Mouse (Mus musculus): ENCODE measurements around the gene Snrpb2. TPM values are rescaled to one million over a fixed set of nuclear protein-coding genes. Genes with fewer than 3 reads are reported as not detected.

The Snrpb2 gene
- polyA plus RNA-seq, 1 experiment from 2014 or later, result 154 TPM

DNA sequence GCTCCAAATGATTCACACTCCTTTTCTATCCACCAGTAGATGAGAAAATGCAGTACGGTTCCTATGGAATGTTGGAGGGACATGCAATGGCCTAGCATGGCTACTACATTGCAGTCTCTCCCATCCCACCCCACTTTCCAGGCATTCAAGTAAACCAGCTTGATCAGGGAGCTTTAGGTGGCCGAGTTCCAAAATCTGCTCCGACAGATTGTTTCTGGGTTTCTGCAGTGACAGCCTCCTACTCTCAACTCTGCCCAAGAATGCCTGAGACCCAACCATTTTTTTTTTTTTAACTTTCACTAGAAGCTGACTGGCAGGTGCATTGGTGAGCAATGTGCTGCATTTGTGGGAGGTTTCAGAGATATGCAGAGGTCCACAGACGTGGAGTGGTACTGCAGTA is 51.9 kb downstream of the Snrpb2 start:
- Histone ChIP-seq H3K27me3 (ENCODE audit: control insufficient read depth, insufficient read depth, low read length) (no peaks in the 10 kb centered on the region), H3K4me2 (ENCODE audit: low read depth, severe bottlenecking) (no peak overlapping the region), H3K4me1 (ENCODE audit: control insufficient read depth, insufficient read depth, low read length) (no peaks in the 10 kb centered on the region), H3K9ac (ENCODE audit: low read length) (no peak overlapping the region), H3K4me3 (ENCODE audit: low read depth, low read length) (no peak overlapping the region), H3K9me3 (ENCODE audit: control insufficient read depth, low read length) (no peaks in the 10 kb centered on the region), H3K36me3 (ENCODE audit: control insufficient read depth, insufficient read depth, low read length) (no peaks in the 10 kb centered on the region), H3K27ac (replicated peaks; ENCODE audit: low read depth, low read length) (no peak overlapping the region)
- no peak for ATAC-seq (ENCODE audit: insufficient number of reproducible peaks, low FRiP score, low TSS enrichment, low read depth)
- DNase-seq (ENCODE audit: low spot score), result no peak
- WGBS, result 76% methylated on average over 4 of the region's 4 CpGs

DNA sequence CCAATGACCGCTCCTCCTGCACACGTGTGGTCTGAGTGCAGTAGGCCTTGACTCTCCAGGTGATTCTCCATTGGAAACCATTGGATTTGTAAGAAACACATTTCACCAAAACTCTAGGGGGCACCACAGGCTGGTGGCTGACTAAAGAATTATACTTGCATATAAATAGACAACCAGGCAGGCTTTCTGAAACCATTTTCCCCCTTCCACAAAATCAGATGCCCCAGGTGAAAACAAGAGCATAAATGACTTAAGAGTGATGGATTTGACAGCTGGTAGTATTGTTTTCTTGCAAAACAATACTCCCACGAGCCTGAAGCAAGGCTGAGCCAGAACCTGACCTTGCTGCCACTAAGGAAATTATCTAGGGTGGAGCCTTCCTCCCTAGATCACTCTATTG is 54.6 kb downstream of the Snrpb2 start:
- Histone ChIP-seq H3K36me3 (ENCODE audit: control insufficient read depth, insufficient read depth, low read length) (no peaks in the 10 kb centered on the region), H3K4me2 (ENCODE audit: low read depth, severe bottlenecking) (no peak overlapping the region), H3K27me3 (ENCODE audit: control insufficient read depth, insufficient read depth, low read length) (no peaks in the 10 kb centered on the region), H3K9ac (ENCODE audit: low read length) (no peak overlapping the region), H3K27ac (replicated peaks; ENCODE audit: low read depth, low read length) (no peak overlapping the region), H3K4me1 (ENCODE audit: control insufficient read depth, insufficient read depth, low read length) (no peaks in the 10 kb centered on the region), H3K4me3 (ENCODE audit: low read depth, low read length) (no peak overlapping the region), H3K9me3 (ENCODE audit: control insufficient read depth, low read length) (no peaks in the 10 kb centered on the region)
- no peak for ATAC-seq (ENCODE audit: insufficient number of reproducible peaks, low FRiP score, low TSS enrichment, low read depth)
- WGBS, result 73% methylated on average over 3 of the region's 3 CpGs
- DNase-seq (ENCODE audit: low spot score), result no peak

DNA sequence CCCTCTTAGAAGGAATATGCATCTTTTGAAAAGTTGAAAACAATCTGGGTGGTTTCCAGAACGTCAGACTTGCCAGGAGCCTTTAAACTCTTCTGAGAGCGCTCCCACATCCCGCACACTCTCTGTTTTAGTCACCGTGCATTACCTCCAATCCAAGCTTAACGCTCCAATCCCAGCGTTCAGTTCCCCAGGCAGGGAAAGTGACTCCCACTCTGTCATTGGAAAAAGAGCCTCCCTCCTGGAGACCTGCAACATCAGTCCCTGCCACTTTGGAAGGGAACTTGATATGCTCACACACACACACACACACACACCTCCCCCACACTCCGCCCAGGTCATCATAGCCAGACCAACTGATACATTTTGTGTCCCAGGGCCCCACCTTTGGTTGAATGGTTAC is 55.4 kb downstream of the Snrpb2 start:
- DNase-seq (ENCODE audit: low spot score) (no peak), ATAC-seq (ENCODE audit: insufficient number of reproducible peaks, low FRiP score, low TSS enrichment, low read depth) (no peak)
- H3K4me2 ChIP-seq (ENCODE audit: low read depth, severe bottlenecking), result no peak overlapping the region
- H3K9ac ChIP-seq (ENCODE audit: low read length), result no peak overlapping the region
- H3K27me3 ChIP-seq (ENCODE audit: control insufficient read depth, insufficient read depth, low read length), result no peaks in the 10 kb centered on the region
- WGBS, result 88% methylated on average over 7 of the region's 7 CpGs
- no peaks in the 10 kb centered on the region for H3K9me3 ChIP-seq (ENCODE audit: control insufficient read depth, low read length)
- no peak overlapping the region for H3K27ac ChIP-seq (replicated peaks; ENCODE audit: low read depth, low read length)
- no peaks in the 10 kb centered on the region for H3K36me3 ChIP-seq (ENCODE audit: control insufficient read depth, insufficient read depth, low read length)
- no peak overlapping the region for H3K4me3 ChIP-seq (ENCODE audit: low read depth, low read length)
- H3K4me1 ChIP-seq (ENCODE audit: control insufficient read depth, insufficient read depth, low read length), result no peaks in the 10 kb centered on the region

Other genes starting within 250 kb of the Snrpb2 start
- gene Kif16b, start 161.5 kb upstream of the Snrpb2 start, polyA plus RNA-seq (2014; fragmentation: Nextera tagmentation; extraction: Ambion mirVana), result 11.7 and 13.7 TPM in 2 replicates
- gene Otor, start 15.4 kb downstream of the Snrpb2 start, polyA plus RNA-seq (2014; fragmentation: Nextera tagmentation; extraction: Ambion mirVana), result 5.8 and 6.6 TPM in 2 replicates

All from limb, embryonic 11.5 days (tissue).